Mouse (Mus musculus): ENCODE data around the gene Auts2. TPM values are rescaled to one million over a fixed set of nuclear protein-coding genes. Genes with fewer than 3 reads are reported as not detected.

Gene Auts2
- total and polyA plus RNA-seq, 3 experiments: not detected

GRCm38 (mm10) chr5:132029038-132029437, 514.1 kb downstream of the Auts2 start:
- H3K4me1 ChIP-seq (ENCODE audit: control insufficient read depth in 1 of 2, insufficient read depth in 2 of 2): no peaks in the 10 kb centered on the region
- no peaks in the 10 kb centered on the region for H3K79me2 ChIP-seq (replicated peaks; ENCODE audit: control insufficient read depth, extremely low read depth, insufficient read depth, poor library complexity, severe bottlenecking)
- H3K27me3 ChIP-seq (replicated peaks): no peaks in the 10 kb centered on the region
- DNase-seq (ENCODE audit: extremely low read depth): no peak
- H3K9me3 ChIP-seq (replicated peaks; ENCODE audit: low read length): peaks cover 71% of the 10 kb centered on the region
- H3K36me3 ChIP-seq (replicated peaks in 1 of 2; ENCODE audit: control insufficient read depth in 1 of 2, insufficient read depth in 1 of 2, low read length in 1 of 2): no peaks in the 10 kb centered on the region
- no peak overlapping the region for H3K9ac ChIP-seq (ENCODE audit: insufficient read depth, low read depth)
- no peak overlapping the region for H3K4me3 ChIP-seq (replicated peaks in 1 of 3; ENCODE audit: low read depth in 2 of 3, low read length in 2 of 3, poor library complexity in 1 of 3)
- H3K4me2 ChIP-seq (ENCODE audit: insufficient read depth, low read depth, poor library complexity, severe bottlenecking): no peak overlapping the region
- in situ Hi-C loops (cut with MboI; ENCODE audit: low pct_ligation_motif_present, low pct_unique_long_range_greater_than_20kb, low sequenced_read_pairs) (no loop called here), dilution Hi-C loops (cut with MboI; ENCODE audit: extremely low pct_ligation_motif_present, extremely low pct_unique_long_range_greater_than_20kb, low sequenced_read_pairs) (no loop called here)
- TF ChIP-seq USF2 (conservative IDR thresholded peaks at IDR 0.05; ENCODE audit: low read depth, low read length) (no peak), MYC (IDR thresholded peaks at IDR 0.05; ENCODE audit: low read depth, low read length) (no peak), CHD1 (IDR thresholded peaks at IDR 0.05; ENCODE audit: low read depth, low read length) (no peak), MXI1 (IDR thresholded peaks at IDR 0.05; ENCODE audit: low read depth, low read length) (no peak), UBTF (IDR thresholded peaks at IDR 0.05; ENCODE audit: low read depth, low read length) (no peak), CHD2 (IDR thresholded peaks at IDR 0.05; ENCODE audit: low read length) (no peak), CTCF (conservative IDR thresholded peaks at IDR 0.05 in 1 of 2, IDR thresholded peaks at IDR 0.05 in 1 of 2; ENCODE audit: low read depth in 2 of 2, low read length in 2 of 2) (no peak)
- no peak overlapping the region for H3K27ac ChIP-seq (ENCODE audit: insufficient read depth, low read depth)

GRCm38 (mm10) chr5:132027859-132028498, 515.2 kb downstream of the Auts2 start:
- H3K4me1 ChIP-seq (ENCODE audit: control insufficient read depth in 1 of 2, insufficient read depth in 2 of 2): no peaks in the 10 kb centered on the region
- no peaks in the 10 kb centered on the region for H3K27me3 ChIP-seq (replicated peaks)
- no peak for DNase-seq (ENCODE audit: extremely low read depth)
- no peak overlapping the region for H3K27ac ChIP-seq (ENCODE audit: insufficient read depth, low read depth)
- peaks cover 67% of the 10 kb centered on the region for H3K9me3 ChIP-seq (replicated peaks; ENCODE audit: low read length)
- no peak overlapping the region for H3K4me3 ChIP-seq (replicated peaks in 1 of 3; ENCODE audit: low read depth in 2 of 3, low read length in 2 of 3, poor library complexity in 1 of 3)
- dilution Hi-C loops (cut with MboI; ENCODE audit: extremely low pct_ligation_motif_present, extremely low pct_unique_long_range_greater_than_20kb, low sequenced_read_pairs) (no loop called here), in situ Hi-C loops (cut with MboI; ENCODE audit: low pct_ligation_motif_present, low pct_unique_long_range_greater_than_20kb, low sequenced_read_pairs) (no loop called here)
- H3K9ac ChIP-seq (ENCODE audit: insufficient read depth, low read depth): no peak overlapping the region
- H3K36me3 ChIP-seq (replicated peaks in 1 of 2; ENCODE audit: control insufficient read depth in 1 of 2, insufficient read depth in 1 of 2, low read length in 1 of 2): no peaks in the 10 kb centered on the region
- TF ChIP-seq MXI1 (IDR thresholded peaks at IDR 0.05; ENCODE audit: low read depth, low read length) (no peak), MAZ (IDR thresholded peaks at IDR 0.05; ENCODE audit: low read depth, low read length) (no peak), MYC (IDR thresholded peaks at IDR 0.05; ENCODE audit: low read depth, low read length) (no peak), ZKSCAN1 (IDR thresholded peaks at IDR 0.05; ENCODE audit: borderline replicate concordance, low read depth, low read length) (no peak), GABPA (IDR thresholded peaks at IDR 0.05; ENCODE audit: insufficient replicate concordance, low read depth, low read length) (no peak), MAX (IDR thresholded peaks at IDR 0.05; ENCODE audit: low read length) (no peak), NELFE (IDR thresholded peaks at IDR 0.05; ENCODE audit: low read depth, low read length) (no peak), JUND (conservative IDR thresholded peaks at IDR 0.05; ENCODE audit: low read depth, low read length) (no peak), UBTF (IDR thresholded peaks at IDR 0.05; ENCODE audit: low read depth, low read length) (no peak), ETS1 (conservative IDR thresholded peaks at IDR 0.05; ENCODE audit: low read depth, low read length) (no peak), ZNF384 (IDR thresholded peaks at IDR 0.05; ENCODE audit: low read depth, low read length) (no peak), TCF12 (IDR thresholded peaks at IDR 0.05; ENCODE audit: low read depth, low read length) (no peak), BHLHE40 (IDR thresholded peaks at IDR 0.05; ENCODE audit: low read depth, low read length) (no peak), CHD1 (IDR thresholded peaks at IDR 0.05; ENCODE audit: low read depth, low read length) (no peak), JUN (IDR thresholded peaks at IDR 0.05; ENCODE audit: insufficient read depth, low read depth, low read length) (no peak)
- no peak overlapping the region for H3K4me2 ChIP-seq (ENCODE audit: insufficient read depth, low read depth, poor library complexity, severe bottlenecking)
- no peaks in the 10 kb centered on the region for H3K79me2 ChIP-seq (replicated peaks; ENCODE audit: control insufficient read depth, extremely low read depth, insufficient read depth, poor library complexity, severe bottlenecking)

All from CH12.LX (cell line).